Mouse (Mus musculus) cerebellum, adult 8-10 months (tissue): ENCODE data around the gene Sptbn2.

ENCODE experiments used
- DNase-seq: peaks from one replicate; pipeline ENCODE4 v3.0.0; 2022

Sptbn2 gene

DNA sequence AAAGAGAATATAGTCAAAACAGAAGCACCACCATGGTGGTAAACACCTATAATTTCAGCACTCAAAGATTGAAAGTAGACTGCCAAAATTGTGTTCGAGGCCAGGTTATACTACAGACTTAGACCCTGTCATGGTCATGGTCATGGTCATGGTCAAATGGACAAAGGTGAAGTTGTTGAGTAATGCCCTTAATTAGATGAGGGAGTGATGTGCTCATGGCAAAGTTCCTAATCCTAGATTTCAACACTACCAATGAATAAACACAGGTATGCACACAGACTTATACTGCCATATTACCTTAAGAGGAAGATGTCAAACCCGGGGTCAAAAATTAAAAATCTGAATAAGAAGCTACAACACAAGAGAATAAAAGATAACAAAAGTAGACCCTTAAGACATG is 75.3 kb downstream of the Sptbn2 start:
- DNase-seq: no peak

DNA sequence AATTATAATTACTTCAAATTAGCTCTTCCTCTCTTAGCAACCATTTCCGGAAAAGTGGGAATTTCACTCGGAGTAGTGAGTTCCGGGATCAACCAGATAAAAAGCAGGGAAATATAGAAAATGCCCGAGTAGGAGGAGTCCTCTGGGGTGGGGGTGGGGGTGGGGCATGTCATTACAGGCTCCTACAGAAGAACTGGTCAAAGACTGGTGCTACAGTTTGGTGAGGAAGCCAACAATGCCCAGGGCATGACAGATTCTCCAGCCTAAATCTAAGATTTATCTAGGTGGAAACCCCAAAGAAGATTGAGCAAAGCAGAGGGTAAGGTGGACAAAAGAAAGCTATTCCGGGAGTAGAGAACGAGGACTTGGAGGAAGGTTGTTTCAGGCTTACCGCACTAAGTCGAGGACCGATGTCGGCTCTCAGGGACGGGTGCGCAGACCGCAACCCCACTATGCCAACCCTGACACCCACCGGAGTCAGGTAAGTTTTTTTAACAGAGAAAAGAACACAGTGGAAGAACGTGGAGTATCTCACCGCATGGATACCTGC is 82.4 kb downstream of the Sptbn2 start:
- no peak for DNase-seq

DNA sequence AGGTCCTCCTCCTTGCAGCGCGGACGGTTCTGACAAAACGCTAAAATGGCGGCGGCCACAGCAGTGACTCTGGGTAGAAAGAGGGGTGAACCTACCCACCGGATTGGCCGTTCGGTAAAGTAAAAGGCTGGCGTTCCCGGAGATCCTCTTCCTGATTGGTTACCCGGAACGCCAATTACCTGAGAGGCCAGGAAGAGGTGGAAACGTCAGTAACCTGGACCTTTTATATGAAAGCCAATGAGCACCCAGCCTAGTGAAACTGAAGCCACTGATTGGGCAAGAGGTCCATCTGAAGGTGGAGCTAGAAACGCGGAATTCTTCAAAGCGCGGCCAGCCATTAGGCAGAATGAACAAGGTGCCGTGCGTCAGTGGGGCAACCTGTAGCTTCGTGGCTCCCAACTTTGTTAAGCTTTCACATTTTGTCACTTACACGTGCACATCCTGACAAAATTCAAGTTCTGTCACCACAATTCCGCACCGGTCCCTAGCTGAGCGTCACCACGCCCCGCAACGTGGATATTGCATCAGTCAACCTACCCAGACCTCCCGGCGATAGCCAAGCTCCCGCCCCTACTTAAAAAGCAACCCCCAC is 83.0 kb downstream of the Sptbn2 start, which contains the start of gene Rbm4:
Gene Rbm4, minus strand, starts transcription at position 71 of the 592 bp plus-strand sequence.
- DNase-seq: peak; percentile 98

DNA sequence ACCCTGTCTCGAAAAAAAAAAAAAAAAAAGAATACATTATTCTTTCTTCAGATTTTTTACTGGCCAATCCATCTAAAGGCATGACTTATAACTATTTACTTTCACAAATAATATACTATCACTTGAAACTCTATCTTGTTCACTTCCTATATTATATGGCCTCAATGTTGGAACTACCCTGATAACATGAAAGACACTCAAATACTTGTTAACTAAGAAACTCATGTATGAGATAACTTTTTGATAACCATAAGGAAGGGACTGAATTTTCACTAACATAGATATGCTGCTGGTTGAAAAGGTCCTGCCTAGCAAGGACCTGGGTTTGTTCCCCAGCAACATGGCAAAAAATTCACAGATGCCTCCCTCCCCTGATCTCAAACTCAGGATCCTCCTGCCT is 85.0 kb downstream of the Sptbn2 start:
- no peak for DNase-seq

DNA sequence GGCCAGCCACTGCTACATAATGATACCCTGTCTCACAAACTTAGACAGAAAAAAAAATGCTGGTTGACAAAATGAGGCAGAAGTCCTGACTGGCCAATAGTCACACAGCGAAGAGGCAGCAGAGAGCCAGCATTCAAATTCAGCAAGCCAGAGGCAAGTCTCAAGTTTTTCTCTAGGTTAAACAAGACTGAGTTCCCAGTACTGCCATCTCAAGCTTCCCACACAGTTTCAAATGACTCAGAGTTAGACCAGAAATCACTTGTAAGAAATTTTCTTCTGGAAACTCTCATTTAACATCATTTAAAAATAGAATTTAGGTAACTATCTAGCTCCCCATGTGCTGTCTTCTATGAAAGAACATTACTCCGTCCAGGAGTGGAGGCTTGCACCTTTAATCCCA is 86.9 kb downstream of the Sptbn2 start:
- DNase-seq: no peak

DNA sequence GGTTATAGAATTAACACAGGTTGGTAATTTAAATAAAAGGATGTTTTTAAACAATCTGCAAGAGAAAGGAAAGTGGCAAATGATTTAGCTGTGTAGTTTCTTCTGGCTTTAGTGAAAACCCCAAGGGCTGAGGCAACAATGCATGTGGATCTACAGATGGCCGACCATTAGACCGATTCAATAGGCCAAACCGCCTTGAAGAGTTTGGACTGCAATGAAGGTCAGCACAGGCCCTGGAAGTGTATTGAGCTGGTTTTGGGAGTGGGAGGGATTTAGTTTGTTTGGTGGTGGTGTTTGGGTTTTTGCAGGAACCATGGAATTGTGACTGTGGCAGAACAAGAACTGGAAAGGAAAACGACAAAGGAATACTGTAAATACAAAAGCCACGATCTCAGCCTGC is 88.1 kb downstream of the Sptbn2 start:
- no peak for DNase-seq
